Mouse (Mus musculus) thymus, adult 2 months (tissue): ENCODE measurements around the gene Pan3.

ENCODE experiments used
- CTCF ChIP-seq: fragments of 200-500 bp; IDR thresholded peaks from 2 replicates; pipeline ENCODE4 v1.5.1; 2012; ENCODE audit warnings: mild to moderate bottlenecking, control low read depth, low read length, moderate library complexity, borderline replicate concordance; ENCODE audit not compliant: control insufficient read depth, poor library complexity, insufficient read depth; ENCODE audit errors: extremely low read depth
- POLR2A ChIP-seq: fragments of 200-500 bp; IDR thresholded peaks from 2 replicates; pipeline ENCODE4 v1.6.1; 2012; ENCODE audit warnings: mild to moderate bottlenecking, low read length, control low read depth, moderate library complexity; ENCODE audit not compliant: control insufficient read depth, poor library complexity, insufficient read depth; ENCODE audit errors: extremely low read depth

- TF ChIP-seq CTCF (no peak), POLR2A (no peak)
Observed at GRCm38 (mm10) chr5:147430361-147430935, 487 bp downstream of the Pan3 start.
